Mouse (Mus musculus): Measurements from ENCODE around the gene Tmem14a. TPM values are rescaled to one million over a fixed set of nuclear protein-coding genes. Genes with fewer than 3 reads are reported as not detected.
"Not testable (repeated sequence)": the region's sequence is repeated elsewhere in the genome, so short reads cannot be mapped to it uniquely, and the experiment has no call there.

Tmem14a gene
- 12.7 and 13.5 TPM in 2 replicates for polyA plus RNA-seq (2015; fragmentation: Nextera tagmentation; extraction: Ambion mirVana)

DNA sequence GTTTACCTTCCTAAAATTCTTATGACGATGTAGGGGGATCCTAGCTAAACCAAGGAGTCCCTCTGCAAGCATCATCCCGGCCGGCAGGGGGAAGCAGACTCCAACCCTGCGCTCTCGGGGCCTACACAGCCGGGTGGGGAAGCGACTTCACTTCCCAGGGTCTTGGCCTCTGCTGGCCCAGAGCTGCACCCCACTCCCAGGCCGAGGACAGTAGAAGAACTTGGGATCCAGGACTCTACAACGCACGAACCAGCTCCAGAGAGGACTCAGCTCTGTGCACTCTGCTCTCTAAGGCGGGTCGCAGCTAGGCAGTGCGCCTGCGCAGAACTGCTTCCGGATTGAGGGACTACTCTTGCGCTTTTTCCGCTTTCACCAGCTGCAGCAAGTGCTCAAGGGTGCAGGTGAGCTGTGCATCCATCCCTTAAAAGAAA is at the start of gene Tmem14a:
Gene Tmem14a (plus strand): TSS at position 87 of the 431 bp plus-strand sequence.
- peak; percentile 88 for ATAC-seq (ENCODE audit: insufficient read depth, low FRiP score)
- WGBS: 0% methylated on average over 17 of the region's 17 CpGs
- Histone ChIP-seq H3K4me2 (ENCODE audit: low read depth, low read length) (peak within 1 kb of the TSS; percentile 74), H3K9ac (ENCODE audit: low read length) (peak within 1 kb of the TSS; percentile 85), H3K4me3 (replicated peaks; ENCODE audit: low read length) (peak within 1 kb of the TSS; percentile 61), H3K36me3 (ENCODE audit: control insufficient read depth, insufficient read depth, low read length) (no peaks in the 10 kb centered on the region), H3K4me1 (ENCODE audit: control insufficient read depth, insufficient read depth, low read length) (peaks cover 6% of the 10 kb centered on the region; the same call in 1 of the 2 replicates), H3K27ac (ENCODE audit: low read length) (peak within 1 kb of the TSS; percentile 60; the same call in 1 of the 2 replicates), H3K27me3 (ENCODE audit: control insufficient read depth, insufficient read depth, low read length) (no peaks in the 10 kb centered on the region), H3K9me3 (replicated peaks; ENCODE audit: control insufficient read depth, low read length) (no peaks in the 10 kb centered on the region)

DNA sequence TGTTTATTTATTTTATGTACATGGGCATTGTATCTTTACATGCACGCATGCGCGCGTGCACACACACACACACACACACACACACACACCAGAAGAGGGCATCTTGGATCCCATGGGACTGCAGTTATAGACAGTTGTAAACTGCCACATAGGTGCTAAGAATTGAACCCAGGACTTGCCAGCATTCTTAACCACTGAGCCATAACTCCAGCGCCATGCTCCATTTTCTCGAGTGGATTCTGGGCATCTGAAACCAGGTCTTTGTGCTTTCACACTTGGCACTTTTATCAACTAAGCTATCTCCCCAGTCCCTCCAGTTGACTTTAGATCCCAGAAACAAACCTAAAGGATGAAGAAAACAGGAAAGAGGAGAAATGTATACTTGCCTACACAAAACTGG is 33.2 kb upstream of the Tmem14a start:
- Histone ChIP-seq H3K4me3 (replicated peaks; ENCODE audit: low read length) (no peak overlapping the region), H3K27ac (ENCODE audit: low read length) (no peak overlapping the region), H3K27me3 (ENCODE audit: control insufficient read depth, insufficient read depth, low read length) (no peaks in the 10 kb centered on the region), H3K36me3 (ENCODE audit: control insufficient read depth, insufficient read depth, low read length) (no peaks in the 10 kb centered on the region), H3K9me3 (replicated peaks; ENCODE audit: control insufficient read depth, low read length) (no peaks in the 10 kb centered on the region), H3K4me2 (ENCODE audit: low read depth, low read length) (no peak overlapping the region), H3K9ac (ENCODE audit: low read length) (no peak overlapping the region), H3K4me1 (ENCODE audit: control insufficient read depth, insufficient read depth, low read length) (no peaks in the 10 kb centered on the region)
- 94% methylated on average over 6 of the region's 6 CpGs for whole genome bisulfite sequencing
- ATAC-seq (ENCODE audit: insufficient read depth, low FRiP score): no peak

DNA sequence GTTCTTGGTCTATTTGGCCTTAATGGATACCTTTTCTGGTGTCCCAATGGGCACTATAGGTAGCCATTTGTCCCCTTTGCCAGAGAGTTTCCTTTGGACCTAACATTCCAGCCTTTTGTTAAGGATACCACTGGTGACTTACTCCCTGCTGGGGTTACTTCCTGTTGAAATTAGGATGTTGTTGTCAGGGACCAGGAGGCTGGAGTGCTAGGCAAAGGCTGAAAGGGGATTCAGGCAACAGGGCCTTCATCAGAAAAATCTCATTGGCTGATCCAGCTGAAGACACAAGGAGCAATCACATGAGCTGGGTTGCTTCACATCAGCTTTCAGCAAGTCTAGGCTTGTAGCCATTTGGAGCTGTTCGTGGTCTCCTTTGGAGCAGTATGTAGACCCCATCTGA is 12.1 kb upstream of the Tmem14a start:
- Histone ChIP-seq H3K9me3 (replicated peaks; ENCODE audit: control insufficient read depth, low read length) (no peaks in the 10 kb centered on the region), H3K4me2 (ENCODE audit: low read depth, low read length) (no peak overlapping the region), H3K9ac (ENCODE audit: low read length) (no peak overlapping the region), H3K4me1 (ENCODE audit: control insufficient read depth, insufficient read depth, low read length) (no peaks in the 10 kb centered on the region), H3K36me3 (ENCODE audit: control insufficient read depth, insufficient read depth, low read length) (no peaks in the 10 kb centered on the region), H3K27me3 (ENCODE audit: control insufficient read depth, insufficient read depth, low read length) (no peaks in the 10 kb centered on the region), H3K4me3 (replicated peaks; ENCODE audit: low read length) (no peak overlapping the region), H3K27ac (ENCODE audit: low read length) (no peak overlapping the region)
- no peak for ATAC-seq (ENCODE audit: insufficient read depth, low FRiP score)
- WGBS: 91% methylated on average over 1 of the region's 1 CpGs

GRCm38 (mm10) chr1:21213537-21213936 is 4.8 kb upstream of the Tmem14a start:
- not testable (repeated sequence) for H3K36me3 ChIP-seq (ENCODE audit: control insufficient read depth, insufficient read depth, low read length); H3K27ac ChIP-seq (ENCODE audit: low read length); H3K9me3 ChIP-seq (replicated peaks; ENCODE audit: control insufficient read depth, low read length); H3K27me3 ChIP-seq (ENCODE audit: control insufficient read depth, insufficient read depth, low read length); H3K4me2 ChIP-seq (ENCODE audit: low read depth, low read length); H3K4me3 ChIP-seq (replicated peaks; ENCODE audit: low read length); H3K9ac ChIP-seq (ENCODE audit: low read length); H3K4me1 ChIP-seq (ENCODE audit: control insufficient read depth, insufficient read depth, low read length); ATAC-seq (ENCODE audit: insufficient read depth, low FRiP score)
- WGBS: 24% methylated on average over 3 of the region's 3 CpGs

- not testable (repeated sequence) for H3K4me1 ChIP-seq (ENCODE audit: control insufficient read depth, insufficient read depth, low read length); H3K27ac ChIP-seq (ENCODE audit: low read length); H3K9ac ChIP-seq (ENCODE audit: low read length); H3K36me3 ChIP-seq (ENCODE audit: control insufficient read depth, insufficient read depth, low read length); H3K27me3 ChIP-seq (ENCODE audit: control insufficient read depth, insufficient read depth, low read length); H3K4me3 ChIP-seq (replicated peaks; ENCODE audit: low read length); H3K9me3 ChIP-seq (replicated peaks; ENCODE audit: control insufficient read depth, low read length); ATAC-seq (ENCODE audit: insufficient read depth, low FRiP score); H3K4me2 ChIP-seq (ENCODE audit: low read depth, low read length)
- WGBS: 67% methylated on average over 6 of the region's 6 CpGs
Measured at GRCm38 (mm10) chr1:21213991-21214692, 4.2 kb upstream of the Tmem14a start.

- Histone ChIP-seq H3K9me3 (replicated peaks; ENCODE audit: control insufficient read depth, low read length) (no peaks in the 10 kb centered on the region), H3K27me3 (ENCODE audit: control insufficient read depth, insufficient read depth, low read length) (no peaks in the 10 kb centered on the region), H3K4me1 (ENCODE audit: control insufficient read depth, insufficient read depth, low read length) (peaks cover 7% of the 10 kb centered on the region; the same call in 1 of the 2 replicates), H3K4me2 (ENCODE audit: low read depth, low read length) (no peak overlapping the region), H3K4me3 (replicated peaks; ENCODE audit: low read length) (no peak overlapping the region), H3K36me3 (ENCODE audit: control insufficient read depth, insufficient read depth, low read length) (no peaks in the 10 kb centered on the region), H3K9ac (ENCODE audit: low read length) (no peak overlapping the region), H3K27ac (ENCODE audit: low read length) (no peak overlapping the region)
- no peak for ATAC-seq (ENCODE audit: insufficient read depth, low FRiP score)
- WGBS: 90% methylated on average over 6 of the region's 6 CpGs
Measured at GRCm38 (mm10) chr1:21227756-21228395, 9.5 kb downstream of the Tmem14a start.

DNA sequence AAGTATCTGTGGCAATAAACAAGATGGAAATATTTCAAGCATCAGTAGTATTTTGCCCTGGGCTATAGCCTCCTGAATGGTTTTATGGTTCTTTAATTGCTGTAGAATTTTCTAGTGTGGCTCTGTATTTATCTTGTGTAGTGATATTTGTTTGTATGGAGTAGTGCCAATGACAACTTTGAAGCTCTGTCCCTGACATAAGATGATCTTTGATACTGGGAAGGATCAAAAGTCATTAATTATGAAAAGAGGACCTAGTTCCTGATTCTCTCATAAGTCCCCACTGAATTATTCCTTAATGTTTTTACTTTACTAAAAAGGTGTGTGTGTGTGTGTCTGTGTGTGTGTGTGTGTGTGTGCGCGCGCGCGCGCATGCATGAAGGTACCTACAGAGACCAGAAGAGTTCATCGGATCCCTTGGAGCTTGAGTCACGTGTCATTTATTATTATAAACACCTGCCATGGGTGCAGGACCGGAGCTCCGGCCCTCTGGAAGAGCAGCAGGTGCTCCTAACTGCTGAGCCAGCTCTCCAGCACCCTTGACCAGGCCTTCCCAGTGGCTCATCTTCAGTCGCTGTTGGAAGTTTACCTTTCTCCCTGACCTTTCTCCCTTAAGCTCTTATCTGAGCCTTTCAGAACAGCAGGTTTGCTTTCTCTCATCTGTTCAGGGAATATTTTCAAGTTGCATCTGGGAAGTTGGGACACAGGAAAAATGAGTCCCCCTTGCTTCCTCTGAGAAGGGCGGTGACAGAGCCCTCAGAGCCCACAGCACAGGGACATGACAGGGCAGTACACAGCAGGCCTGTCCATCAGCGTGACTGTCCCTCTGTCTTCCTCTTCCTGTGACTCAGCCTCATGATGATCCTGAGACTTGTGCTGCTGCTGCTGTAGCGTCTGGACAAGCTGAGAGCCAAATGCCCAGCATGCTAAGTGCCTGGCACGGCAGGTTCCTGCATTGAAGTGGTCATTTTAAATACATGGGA is 10.7 kb downstream of the Tmem14a start:
- H3K27me3 ChIP-seq (ENCODE audit: control insufficient read depth, insufficient read depth, low read length); H3K9me3 ChIP-seq (replicated peaks; ENCODE audit: control insufficient read depth, low read length); H3K27ac ChIP-seq (ENCODE audit: low read length); H3K9ac ChIP-seq (ENCODE audit: low read length); H3K36me3 ChIP-seq (ENCODE audit: control insufficient read depth, insufficient read depth, low read length); H3K4me2 ChIP-seq (ENCODE audit: low read depth, low read length); H3K4me1 ChIP-seq (ENCODE audit: control insufficient read depth, insufficient read depth, low read length); ATAC-seq (ENCODE audit: insufficient read depth, low FRiP score); H3K4me3 ChIP-seq (replicated peaks; ENCODE audit: low read length): not testable (repeated sequence)
- WGBS: 67% methylated on average over 15 of the region's 15 CpGs

GRCm38 (mm10) chr1:21230376-21230775 is 12.0 kb downstream of the Tmem14a start:
- H3K27ac ChIP-seq (ENCODE audit: low read length): no peak overlapping the region
- no peaks in the 10 kb centered on the region for H3K9me3 ChIP-seq (replicated peaks; ENCODE audit: control insufficient read depth, low read length)
- no peak overlapping the region for H3K9ac ChIP-seq (ENCODE audit: low read length)
- H3K4me1 ChIP-seq (ENCODE audit: control insufficient read depth, insufficient read depth, low read length): peaks cover 7% of the 10 kb centered on the region; the same call in 1 of the 2 replicates
- no peaks in the 10 kb centered on the region for H3K27me3 ChIP-seq (ENCODE audit: control insufficient read depth, insufficient read depth, low read length)
- H3K36me3 ChIP-seq (ENCODE audit: control insufficient read depth, insufficient read depth, low read length): no peaks in the 10 kb centered on the region
- ATAC-seq (ENCODE audit: insufficient read depth, low FRiP score): no peak
- H3K4me2 ChIP-seq (ENCODE audit: low read depth, low read length): no peak overlapping the region
- 64% methylated on average over 2 of the region's 2 CpGs for WGBS
- H3K4me3 ChIP-seq (replicated peaks; ENCODE audit: low read length): no peak overlapping the region

All from stomach, embryonic 16.5 days (tissue).